27 mouse cellular contexts compared by ENCODE assay signal in the genomic region with DNA sequence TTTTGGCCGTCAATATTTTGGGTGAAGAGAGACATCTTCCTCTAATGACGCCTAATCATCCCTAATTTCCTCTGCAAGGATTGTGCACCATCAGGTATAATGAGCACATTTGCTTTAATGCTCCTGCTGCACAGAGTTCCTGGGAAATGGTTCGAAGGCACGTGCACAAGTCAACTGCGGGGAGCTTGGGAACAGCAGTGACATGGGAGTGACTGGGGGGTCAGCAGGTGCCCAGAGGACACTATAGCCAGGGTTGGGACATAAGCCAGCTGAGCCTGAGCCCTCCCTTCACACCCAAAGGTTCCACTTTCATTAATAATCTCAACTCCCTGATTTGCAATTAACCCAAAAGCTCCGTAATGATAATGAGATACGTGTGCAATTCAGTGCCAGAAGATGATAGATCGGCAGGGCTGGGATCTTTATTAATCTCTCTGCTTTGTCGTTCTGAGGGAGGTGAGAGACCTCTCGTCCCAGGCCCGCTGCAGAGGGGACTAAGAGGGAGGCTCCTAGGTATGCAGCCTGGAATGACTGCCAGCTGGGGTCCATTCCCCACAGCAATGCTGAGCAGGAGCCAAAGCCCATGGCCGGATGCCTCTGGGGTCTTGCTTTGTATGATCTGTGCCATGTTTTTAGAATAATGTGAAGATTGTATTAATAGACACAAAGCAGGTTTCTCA.
DNase-seq lines count a peak whose midpoint lies in the region; ATAC-seq and TF ChIP-seq lines count a peak whose summit lies in the region.
"Had no signal": no experiment of that assay in that cellular context is flagged by ENCODE, and none has a peak within 500 bp of the region (broad histone marks: within the 10 kb centered on the region; RNA-seq: fewer than 3 reads in every experiment).

No protein-coding gene starts in this region.

- TF ChIP-seq CTCF in midbrain, postnatal 0 days (IDR thresholded peaks at IDR 0.05), result no peak

- peak; percentile 18 for DNase-seq in forebrain, embryonic 14.5 days (ENCODE audit: low spot score)
- DNase-seq in midbrain, postnatal 0 days (ENCODE audit: low spot score), result peak; percentile 17
- no peak for DNase-seq in midbrain, embryonic 10.5 days (ENCODE audit: low spot score)
- peak; percentile 26 for DNase-seq in hindbrain, embryonic 14.5 days (ENCODE audit: low spot score)
- DNase-seq in gastrocnemius, postnatal 4 days (ENCODE audit: low spot score in 2 of 2), result no peak
- no peak for DNase-seq in layer of hippocampus, adult 9-10 months (ENCODE audit: low spot score)
- DNase-seq: adrenal gland, adult 8-10 months; cerebellum, adult 11 months; cerebellum, adult 9-10 months; cerebellum, postnatal 36 days; heart, postnatal 36 days; kidney, adult 18-20 months; kidney, postnatal 36 days; liver, embryonic 13.5 days; lung, adult 18-20 months; lung, postnatal 4 days; thymus, postnatal 25 days had no signal

- 53% methylated on average over 12 of the region's 12 CpGs for WGBS in forebrain, embryonic 14.5 days
- WGBS in forebrain, embryonic 13.5 days, result 57% methylated on average over 12 of the region's 12 CpGs
- 54% methylated on average over 12 of the region's 12 CpGs for WGBS in midbrain, postnatal 0 days
- 85% methylated on average over 12 of the region's 12 CpGs for WGBS in midbrain, embryonic 10.5 days
- 38% methylated on average over 12 of the region's 12 CpGs for WGBS in hindbrain, embryonic 14.5 days
- WGBS in neural tube, embryonic 13.5 days, result 34% methylated on average over 12 of the region's 12 CpGs

- H3K4me3 ChIP-seq in forebrain, embryonic 14.5 days (ENCODE audit: low read depth, low read length), result no peak overlapping the region
- H3K4me3 ChIP-seq in forebrain, embryonic 13.5 days, result no peak overlapping the region
- H3K4me3 ChIP-seq in midbrain, postnatal 0 days (ENCODE audit: low read depth, low read length), result no peak overlapping the region
- H3K4me3 ChIP-seq in midbrain, embryonic 10.5 days, result no peak overlapping the region
- no peak overlapping the region for H3K4me3 ChIP-seq in hindbrain, embryonic 14.5 days (replicated peaks; ENCODE audit: low read length)
- no peak overlapping the region for H3K4me3 ChIP-seq in neural tube, embryonic 13.5 days
- H3K4me3 ChIP-seq: forebrain, embryonic 15.5 days; kidney, embryonic 15.5 days; limb, embryonic 10.5 days; limb, embryonic 15.5 days; liver, embryonic 13.5 days; megakaryocyte, embryonic 14.5 days had no signal

- H3K9me3 ChIP-seq in forebrain, embryonic 14.5 days (replicated peaks; ENCODE audit: control insufficient read depth, low read length), result no peaks in the 10 kb centered on the region
- H3K9me3 ChIP-seq in forebrain, embryonic 13.5 days (replicated peaks), result no peaks in the 10 kb centered on the region
- H3K9me3 ChIP-seq in midbrain, postnatal 0 days (ENCODE audit: low read length), result no peaks in the 10 kb centered on the region
- no peaks in the 10 kb centered on the region for H3K9me3 ChIP-seq in midbrain, embryonic 10.5 days (replicated peaks)
- no peaks in the 10 kb centered on the region for H3K9me3 ChIP-seq in hindbrain, embryonic 14.5 days (ENCODE audit: control insufficient read depth, low read length)
- H3K9me3 ChIP-seq in neural tube, embryonic 13.5 days, result no peaks in the 10 kb centered on the region
- H3K9me3 ChIP-seq: forebrain, embryonic 15.5 days; kidney, embryonic 15.5 days; limb, embryonic 10.5 days; limb, embryonic 15.5 days; liver, embryonic 13.5 days had no signal

- H3K4me1 ChIP-seq in forebrain, embryonic 14.5 days (ENCODE audit: control insufficient read depth, insufficient read depth, low read length), result peaks cover 3% of the 10 kb centered on the region; the same call in 1 of the 2 replicates
- peaks cover 7% of the 10 kb centered on the region; the same call in 1 of the 2 replicates for H3K4me1 ChIP-seq in forebrain, embryonic 13.5 days
- no peaks in the 10 kb centered on the region for H3K4me1 ChIP-seq in midbrain, postnatal 0 days (ENCODE audit: insufficient read depth, low read length)
- H3K4me1 ChIP-seq in midbrain, embryonic 10.5 days, result no peaks in the 10 kb centered on the region
- H3K4me1 ChIP-seq in hindbrain, embryonic 14.5 days (replicated peaks; ENCODE audit: control insufficient read depth, insufficient read depth, low read length), result peaks cover 14% of the 10 kb centered on the region; the same call in 1 of the 2 replicates
- H3K4me1 ChIP-seq in neural tube, embryonic 13.5 days (replicated peaks), result peaks cover 21% of the 10 kb centered on the region
- H3K4me1 ChIP-seq: forebrain, embryonic 15.5 days; kidney, embryonic 15.5 days; limb, embryonic 15.5 days; liver, embryonic 13.5 days; megakaryocyte, embryonic 14.5 days had no signal

- H3K4me2 ChIP-seq in forebrain, embryonic 14.5 days (ENCODE audit: low read length), result no peak overlapping the region
- no peak overlapping the region for H3K4me2 ChIP-seq in forebrain, embryonic 13.5 days
- no peak overlapping the region for H3K4me2 ChIP-seq in midbrain, postnatal 0 days (ENCODE audit: low read depth, low read length, poor library complexity, severe bottlenecking)
- H3K4me2 ChIP-seq in hindbrain, embryonic 14.5 days (replicated peaks), result no peak overlapping the region
- no peak overlapping the region for H3K4me2 ChIP-seq in neural tube, embryonic 13.5 days
- H3K4me2 ChIP-seq: forebrain, embryonic 15.5 days; heart, embryonic 11.5 days; kidney, embryonic 15.5 days; limb, embryonic 15.5 days; liver, embryonic 13.5 days had no signal

- H3K27ac ChIP-seq in forebrain, embryonic 14.5 days (ENCODE audit: low read depth, low read length), result no peak overlapping the region
- no peak overlapping the region for H3K27ac ChIP-seq in forebrain, embryonic 13.5 days
- no peak overlapping the region for H3K27ac ChIP-seq in midbrain, postnatal 0 days (ENCODE audit: low read depth, low read length)
- H3K27ac ChIP-seq in midbrain, embryonic 10.5 days (replicated peaks), result no peak overlapping the region
- H3K27ac ChIP-seq in hindbrain, embryonic 14.5 days, result peak overlapping the region; percentile 23; the same call in 1 of the 2 replicates
- peak overlapping the region; percentile 78 for H3K27ac ChIP-seq in neural tube, embryonic 13.5 days (replicated peaks)
- H3K27ac ChIP-seq: forebrain, embryonic 15.5 days; kidney, embryonic 15.5 days; limb, embryonic 10.5 days; limb, embryonic 15.5 days; liver, embryonic 13.5 days had no signal

- H3K36me3 ChIP-seq in forebrain, embryonic 14.5 days (ENCODE audit: control insufficient read depth, insufficient read depth, low read length), result no peaks in the 10 kb centered on the region
- H3K36me3 ChIP-seq in forebrain, embryonic 13.5 days (ENCODE audit: poor library complexity, severe bottlenecking), result no peaks in the 10 kb centered on the region
- H3K36me3 ChIP-seq in midbrain, postnatal 0 days (ENCODE audit: insufficient read depth, low read length), result no peaks in the 10 kb centered on the region
- no peaks in the 10 kb centered on the region for H3K36me3 ChIP-seq in midbrain, embryonic 10.5 days
- H3K36me3 ChIP-seq in hindbrain, embryonic 14.5 days (replicated peaks; ENCODE audit: control insufficient read depth, insufficient read depth), result no peaks in the 10 kb centered on the region
- H3K36me3 ChIP-seq in neural tube, embryonic 13.5 days, result no peaks in the 10 kb centered on the region
- H3K36me3 ChIP-seq: forebrain, embryonic 15.5 days; kidney, embryonic 15.5 days; limb, embryonic 10.5 days; limb, embryonic 15.5 days; liver, embryonic 13.5 days had no signal

- H3K9ac ChIP-seq in forebrain, embryonic 14.5 days (ENCODE audit: low read length), result no peak overlapping the region
- H3K9ac ChIP-seq in forebrain, embryonic 13.5 days, result no peak overlapping the region
- H3K9ac ChIP-seq in midbrain, postnatal 0 days (replicated peaks; ENCODE audit: low read length, poor library complexity, severe bottlenecking), result no peak overlapping the region
- H3K9ac ChIP-seq in hindbrain, embryonic 14.5 days, result no peak overlapping the region
- no peak overlapping the region for H3K9ac ChIP-seq in neural tube, embryonic 13.5 days
- H3K9ac ChIP-seq: forebrain, embryonic 15.5 days; kidney, embryonic 15.5 days; limb, embryonic 15.5 days; liver, embryonic 13.5 days had no signal

- no peak for ATAC-seq in forebrain, embryonic 14.5 days
- no peak for ATAC-seq in forebrain, embryonic 13.5 days
- ATAC-seq in midbrain, postnatal 0 days (ENCODE audit: low FRiP score), result no peak
- ATAC-seq in hindbrain, embryonic 14.5 days (ENCODE audit: low FRiP score), result no peak
- peak; percentile 83 for ATAC-seq in neural tube, embryonic 13.5 days (ENCODE audit: low read depth)
- ATAC-seq: activated CD4-positive, CD25-positive, alpha-beta regulatory T cell, adult 4 months; forebrain, embryonic 15.5 days; lung, postnatal 0 days had no signal

- H3K27me3 ChIP-seq in forebrain, embryonic 14.5 days (replicated peaks; ENCODE audit: control insufficient read depth, insufficient read depth, low read length), result no peaks in the 10 kb centered on the region
- H3K27me3 ChIP-seq in forebrain, embryonic 13.5 days, result no peaks in the 10 kb centered on the region
- H3K27me3 ChIP-seq in midbrain, postnatal 0 days (ENCODE audit: insufficient read depth, low read length), result no peaks in the 10 kb centered on the region
- H3K27me3 ChIP-seq in midbrain, embryonic 10.5 days (ENCODE audit: low read depth, poor library complexity, severe bottlenecking), result no peaks in the 10 kb centered on the region
- H3K27me3 ChIP-seq in hindbrain, embryonic 14.5 days (ENCODE audit: control insufficient read depth, insufficient read depth, low read length), result no peaks in the 10 kb centered on the region
- no peaks in the 10 kb centered on the region for H3K27me3 ChIP-seq in neural tube, embryonic 13.5 days
- H3K27me3 ChIP-seq: forebrain, embryonic 15.5 days; kidney, embryonic 15.5 days; liver, embryonic 13.5 days; megakaryocyte, embryonic 14.5 days had no signal

Comparison
In these comparisons a context has a peak if more than half of its experiments do, and no peak if none do; other contexts are left out.
1. DNase-seq: peak in forebrain, embryonic 14.5 days (single experiment), midbrain, postnatal 0 days (single experiment) and hindbrain, embryonic 14.5 days (single experiment); none in midbrain, embryonic 10.5 days (single experiment), gastrocnemius, postnatal 4 days (0 of 2) and layer of hippocampus, adult 9-10 months (single experiment).
2. H3K27ac ChIP-seq: peak in hindbrain, embryonic 14.5 days (single experiment) and neural tube, embryonic 13.5 days (single experiment); none in forebrain, embryonic 14.5 days (single experiment), forebrain, embryonic 13.5 days (single experiment), midbrain, postnatal 0 days (single experiment) and midbrain, embryonic 10.5 days (single experiment).